Mouse (Mus musculus) liver, postnatal 0 days (tissue): ENCODE data around the gene Echdc3.

ENCODE experiments used
- CTCF ChIP-seq: sonication (generic); IDR thresholded peaks from 2 replicates; pipeline ENCODE4 v1.5.1; 2016; ENCODE audit warnings: antibody characterized with exemption, low read depth
- EP300 ChIP-seq: IDR thresholded peaks from 2 replicates; pipeline ENCODE4 v1.6.1; 2016; ENCODE audit warnings: antibody characterized with exemption, low read depth, mild to moderate bottlenecking

- TF ChIP-seq CTCF (no peak), EP300 (no peak)
Measured at GRCm38 (mm10) chr2:6162366-6163040, 50.3 kb downstream of the Echdc3 start.
